Mouse (Mus musculus) heart, embryonic 13.5 days (tissue): ENCODE results near the gene Tsc22d1. TPM values are rescaled to one million over a fixed set of nuclear protein-coding genes. Genes with fewer than 3 reads are reported as not detected.
A peak's percentile ranks its signal among the peaks of the same experiment; 100 is the strongest.

Experiments used
- ATAC-seq: fragments of 200-750 bp; cut with Nextera tagmentation; 2 replicates; pipeline ENCODE4 v1.8.0; 2017; ENCODE audit warnings: moderate TSS enrichment; ENCODE audit not compliant: insufficient number of reproducible peaks, low FRiP score, low TSS enrichment; ENCODE audit errors: extremely low read depth
- H3K27ac ChIP-seq: fragments of 300-500 bp; sonication (generic); replicated peaks from 2 replicates; pipeline ENCODE4 v1.5.1; 2015; ENCODE audit warnings: moderate library complexity, mild to moderate bottlenecking, inconsistent platforms
- H3K27me3 ChIP-seq: fragments of 300-500 bp; sonication (generic); replicated peaks from 2 replicates; pipeline ENCODE4 v1.6.1; 2015; ENCODE audit warnings: mild to moderate bottlenecking, inconsistent platforms
- H3K36me3 ChIP-seq: fragments of 300-500 bp; sonication (generic); 2 replicates; pipeline ENCODE4 v1.6.1; 2015; ENCODE audit warnings: mild to moderate bottlenecking, inconsistent platforms
- H3K4me1 ChIP-seq: fragments of 300-500 bp; sonication (generic); 2 replicates; pipeline ENCODE4 v1.6.1; 2015; ENCODE audit warnings: inconsistent platforms
- H3K4me2 ChIP-seq: fragments of 300-500 bp; sonication (generic); 2 replicates; pipeline ENCODE4 v1.6.1; 2015; ENCODE audit warnings: inconsistent platforms, mild to moderate bottlenecking, moderate library complexity
- H3K4me3 ChIP-seq: fragments of 300-500 bp; sonication (generic); 2 replicates; pipeline ENCODE4 v1.5.1; 2015; ENCODE audit warnings: moderate library complexity, mild to moderate bottlenecking, inconsistent platforms
- H3K9ac ChIP-seq: fragments of 300-500 bp; sonication (generic); 2 replicates; pipeline ENCODE4 v1.6.1; 2015; ENCODE audit warnings: inconsistent platforms, mild to moderate bottlenecking, moderate library complexity
- H3K9me3 ChIP-seq: fragments of 300-500 bp; sonication (generic); 2 replicates; pipeline ENCODE4 v1.6.1; 2016; ENCODE audit warnings: inconsistent platforms
- WGBS: fragments of 180-500 bp; shearing (Covaris S2); methylation state at CpG from one replicate; pipeline ENCODE4 v1.1.7; 2015; ENCODE audit warnings: mixed read lengths; 5-methylcytosine and 5-hydroxymethylcytosine counted together
- polyA plus RNA-seq: library from polyadenylated mRNA; unstranded; fragments of >200 nt; fragmentation: Nextera tagmentation; extraction: Ambion mirVana; gene quantifications from 2 replicates; pipeline ENCODE4 v1.2.1, GENCODE M21; 2015

The Tsc22d1 gene
- polyA plus RNA-seq, 1 experiment from 2014 or later: 332 TPM

DNA sequence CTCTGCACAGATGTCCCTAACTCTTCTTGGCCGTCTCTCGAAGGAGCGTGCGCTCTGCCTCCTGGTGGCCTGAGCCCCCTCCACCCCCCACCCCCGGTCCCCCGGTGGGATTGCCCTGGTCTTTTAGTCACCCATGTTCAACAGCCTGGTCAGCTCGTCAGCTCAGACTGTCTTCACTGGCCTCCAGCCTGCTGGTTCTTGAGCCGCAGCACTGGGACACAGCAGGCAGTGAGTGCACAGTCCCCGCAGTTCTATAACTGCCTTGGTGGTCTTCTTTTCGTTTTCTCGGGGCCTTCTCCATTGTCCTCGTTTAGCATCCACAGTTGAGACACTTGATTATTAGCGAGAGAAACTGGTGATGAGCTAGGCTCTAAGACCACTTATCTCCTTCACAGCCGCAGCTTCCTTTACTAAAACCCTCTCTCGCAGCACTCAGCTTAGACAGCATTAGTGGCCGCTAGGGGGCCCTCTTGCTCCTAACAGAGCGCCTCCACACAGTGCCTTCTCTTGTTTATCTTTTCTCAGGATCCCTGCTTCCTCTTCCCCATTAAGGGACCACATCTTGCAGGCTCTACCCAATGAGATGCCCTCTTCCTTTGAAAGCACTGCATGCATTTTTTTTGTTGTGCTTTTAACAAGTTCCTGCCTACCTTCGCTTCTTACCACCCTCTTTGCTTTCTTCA is 52.0 kb downstream of the Tsc22d1 start:
- 27% methylated on average over 18 of the region's 18 CpGs for WGBS
- peak; percentile 42; the same call in 1 of the 2 replicates for ATAC-seq
- peak overlapping the region; percentile 42 for H3K4me2 ChIP-seq
- no peaks in the 10 kb centered on the region for H3K9me3 ChIP-seq
- peak overlapping the region; percentile 67 for H3K9ac ChIP-seq
- no peaks in the 10 kb centered on the region for H3K27me3 ChIP-seq
- H3K4me1 ChIP-seq: peaks cover 50% of the 10 kb centered on the region
- no peaks in the 10 kb centered on the region for H3K36me3 ChIP-seq
- H3K27ac ChIP-seq: no peak overlapping the region
- H3K4me3 ChIP-seq: peak overlapping the region; percentile 8; the same call in 1 of the 2 replicates

DNA sequence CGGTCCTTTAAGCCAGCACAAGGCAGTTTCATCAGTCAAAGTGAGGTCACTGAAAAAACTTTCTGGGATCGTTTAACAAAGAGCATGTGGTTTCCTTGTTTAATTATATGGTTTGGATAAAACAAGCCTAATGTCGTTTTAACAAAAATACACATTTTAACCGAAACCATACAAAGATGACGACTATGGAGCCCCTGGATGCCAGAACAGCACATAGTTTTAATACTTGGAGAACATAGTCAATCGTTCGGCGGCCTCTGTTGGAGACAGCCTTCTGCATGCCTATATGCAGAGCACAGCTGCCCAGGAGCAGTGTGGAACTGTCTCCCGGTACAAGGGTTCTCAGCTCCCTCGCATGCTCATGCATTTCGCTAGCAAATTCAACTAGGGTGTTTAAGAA is 53.2 kb downstream of the Tsc22d1 start:
- ATAC-seq: no peak
- no peaks in the 10 kb centered on the region for H3K36me3 ChIP-seq
- H3K27me3 ChIP-seq: no peaks in the 10 kb centered on the region
- WGBS: 81% methylated on average over 11 of the region's 11 CpGs
- no peaks in the 10 kb centered on the region for H3K9me3 ChIP-seq
- H3K27ac ChIP-seq: no peak overlapping the region
- H3K9ac ChIP-seq: no peak overlapping the region
- no peak overlapping the region for H3K4me3 ChIP-seq
- no peak overlapping the region for H3K4me2 ChIP-seq
- H3K4me1 ChIP-seq: peaks cover 59% of the 10 kb centered on the region

DNA sequence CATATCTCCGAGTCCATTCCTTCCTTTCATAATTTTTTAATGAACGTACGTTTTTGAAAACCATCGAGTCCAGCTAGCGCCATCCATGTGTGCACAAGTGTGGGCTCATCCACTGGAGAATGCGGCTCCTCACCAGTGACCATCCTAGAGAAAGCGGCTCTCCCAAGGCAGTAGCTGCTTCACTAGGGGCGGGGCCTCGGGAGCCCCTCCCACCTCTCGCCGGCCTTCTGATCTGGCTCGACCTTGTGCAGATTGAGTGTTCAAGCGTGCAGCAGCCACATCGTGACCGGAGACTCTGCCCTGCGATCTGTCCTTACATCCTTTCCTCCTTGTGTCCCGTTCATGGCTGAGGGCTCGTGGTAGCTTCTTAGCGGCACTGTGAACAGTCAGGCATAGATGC is 56.5 kb downstream of the Tsc22d1 start:
- Histone ChIP-seq H3K27ac (no peak overlapping the region), H3K4me1 (peaks cover 36% of the 10 kb centered on the region), H3K4me2 (peak overlapping the region; percentile 53), H3K9me3 (no peaks in the 10 kb centered on the region), H3K9ac (peak overlapping the region; percentile 44; the same call in 1 of the 2 replicates), H3K36me3 (no peaks in the 10 kb centered on the region), H3K4me3 (no peak overlapping the region), H3K27me3 (no peaks in the 10 kb centered on the region)
- 64% methylated on average over 19 of the region's 19 CpGs for WGBS
- ATAC-seq: no peak

DNA sequence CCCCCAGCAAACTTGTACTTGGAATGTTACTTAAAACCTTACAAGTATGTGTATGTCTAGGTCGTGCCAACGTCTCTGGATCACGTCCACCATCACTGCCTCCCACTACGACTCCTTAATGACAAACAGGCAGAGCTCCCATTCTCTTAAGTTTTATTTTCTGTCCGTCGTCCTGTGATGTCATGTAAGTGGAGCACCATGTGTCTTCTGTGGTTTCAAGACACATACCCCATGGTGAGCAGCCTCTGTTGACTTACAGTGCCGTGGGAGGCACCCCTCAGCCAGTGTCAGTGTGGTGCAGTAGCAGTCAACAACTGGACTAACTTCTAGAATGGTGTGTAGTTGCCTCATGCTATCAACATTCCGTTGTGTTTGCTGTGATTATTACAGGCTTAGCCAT is 57.7 kb downstream of the Tsc22d1 start:
- Histone ChIP-seq H3K9me3 (no peaks in the 10 kb centered on the region), H3K4me1 (peaks cover 38% of the 10 kb centered on the region), H3K9ac (no peak overlapping the region), H3K27ac (no peak overlapping the region), H3K27me3 (no peaks in the 10 kb centered on the region), H3K36me3 (no peaks in the 10 kb centered on the region), H3K4me2 (no peak overlapping the region), H3K4me3 (no peak overlapping the region)
- 55% methylated on average over 8 of the region's 8 CpGs for WGBS
- no peak for ATAC-seq

DNA sequence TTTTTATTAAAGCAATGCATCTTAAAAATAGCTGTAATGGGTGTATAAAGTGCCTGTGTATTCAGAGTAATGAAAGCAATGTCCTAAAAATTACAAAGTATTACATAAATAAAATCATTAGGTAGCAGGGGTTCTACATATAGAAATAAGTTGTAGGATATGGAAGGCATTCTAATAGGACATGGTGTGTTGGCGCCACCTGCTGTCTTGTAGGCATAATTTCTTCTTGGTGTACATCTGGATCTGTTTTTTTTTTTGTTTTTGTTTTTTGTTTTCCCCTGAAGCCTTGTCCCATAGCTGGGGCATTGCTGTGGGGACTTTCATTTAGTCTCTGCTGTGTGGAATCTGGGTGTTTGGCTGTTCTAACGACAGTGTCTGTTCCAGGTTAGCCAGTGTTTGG is 58.6 kb downstream of the Tsc22d1 start:
- ATAC-seq: no peak
- WGBS: 10% methylated on average over 2 of the region's 2 CpGs

DNA sequence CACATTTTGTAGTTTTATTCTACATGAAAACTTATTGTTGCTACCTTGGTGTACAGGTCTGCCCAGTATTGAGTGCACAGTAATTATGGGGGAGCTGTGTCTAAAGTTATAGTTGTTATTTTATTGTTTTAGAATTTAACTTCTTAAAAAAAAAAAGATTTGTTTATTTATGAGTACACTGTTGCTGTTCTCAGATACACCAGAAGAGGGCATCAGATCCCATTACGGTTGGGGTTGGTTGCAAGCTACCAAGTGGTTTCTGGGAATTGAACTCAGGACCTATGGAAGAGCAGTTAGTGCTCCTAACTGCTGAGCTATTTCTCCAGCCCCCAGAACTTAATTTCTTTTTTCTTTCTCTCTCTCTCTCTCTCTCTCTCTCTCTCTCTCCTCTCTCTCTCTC is 59.4 kb downstream of the Tsc22d1 start:
- Histone ChIP-seq H3K4me1 (peaks cover 43% of the 10 kb centered on the region), H3K4me3 (no peak overlapping the region), H3K4me2 (no peak overlapping the region), H3K9ac (no peak overlapping the region), H3K36me3 (no peaks in the 10 kb centered on the region), H3K27ac (no peak overlapping the region), H3K27me3 (no peaks in the 10 kb centered on the region), H3K9me3 (no peaks in the 10 kb centered on the region)
- WGBS: 59% methylated on average over 1 of the region's 1 CpGs
- ATAC-seq: no peak

More for the DNA sequence above, 58.6 kb downstream of the Tsc22d1 start:
- no peaks in the 10 kb centered on the region for H3K27me3 ChIP-seq
- H3K4me3 ChIP-seq: no peak overlapping the region
- H3K4me2 ChIP-seq: no peak overlapping the region
- H3K27ac ChIP-seq: no peak overlapping the region
- no peaks in the 10 kb centered on the region for H3K9me3 ChIP-seq
- H3K4me1 ChIP-seq: peaks cover 39% of the 10 kb centered on the region
- H3K36me3 ChIP-seq: no peaks in the 10 kb centered on the region
- no peak overlapping the region for H3K9ac ChIP-seq

DNA sequence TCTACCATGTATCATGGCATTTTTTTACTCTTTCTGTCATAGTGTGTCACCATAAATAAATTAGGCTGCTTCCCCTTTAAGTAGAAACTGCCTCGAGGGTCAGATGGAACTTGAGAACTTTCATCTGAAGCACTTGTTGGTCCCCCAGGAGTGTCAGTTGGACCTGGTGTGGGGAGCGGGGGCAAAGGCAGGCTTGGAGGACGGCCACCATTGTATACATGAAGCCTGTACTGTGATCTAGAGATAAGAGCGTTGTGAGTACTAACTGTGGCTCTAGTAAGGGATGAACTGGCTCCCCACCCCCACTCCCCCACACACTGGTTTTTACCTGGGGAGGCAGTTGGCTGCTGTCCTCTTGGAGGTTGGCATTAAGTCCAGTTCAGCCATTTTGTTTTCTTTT is 62.0 kb downstream of the Tsc22d1 start:
- no peak overlapping the region for H3K4me3 ChIP-seq

DNA sequence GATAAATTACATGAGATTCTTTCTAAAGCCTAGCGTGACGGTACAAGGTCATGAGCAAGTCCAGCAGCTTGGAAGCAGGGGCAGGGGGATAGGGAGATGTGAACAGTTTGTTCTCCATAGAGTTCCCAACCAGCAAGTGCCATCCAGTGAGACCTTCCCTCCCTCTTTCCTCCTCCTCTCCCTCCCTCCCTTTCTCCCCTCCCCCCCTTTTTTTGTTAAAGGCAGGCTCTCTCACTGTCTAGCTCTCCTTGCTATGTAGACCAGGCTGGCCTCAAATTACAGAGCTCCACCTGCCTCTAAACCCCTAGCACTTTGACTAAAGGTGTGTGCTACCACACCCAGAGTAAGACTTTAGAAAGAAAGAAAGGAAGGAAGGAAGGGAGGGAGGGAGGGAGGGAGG is 63.3 kb downstream of the Tsc22d1 start:
- Histone ChIP-seq H3K36me3 (no peaks in the 10 kb centered on the region), H3K9me3 (no peaks in the 10 kb centered on the region), H3K27me3 (no peaks in the 10 kb centered on the region), H3K27ac (no peak overlapping the region), H3K9ac (no peak overlapping the region), H3K4me1 (peaks cover 32% of the 10 kb centered on the region), H3K4me3 (no peak overlapping the region), H3K4me2 (no peak overlapping the region)
- whole genome bisulfite sequencing: 76% methylated on average over 2 of the region's 2 CpGs
- ATAC-seq: no peak

More for the DNA sequence above, 62.0 kb downstream of the Tsc22d1 start:
- H3K9me3 ChIP-seq: no peaks in the 10 kb centered on the region
- WGBS: 37% methylated on average over 4 of the region's 4 CpGs
- H3K4me1 ChIP-seq: peaks cover 39% of the 10 kb centered on the region
- no peak overlapping the region; the same call in 1 of the 2 replicates for H3K27ac ChIP-seq
- no peaks in the 10 kb centered on the region for H3K27me3 ChIP-seq
- H3K4me2 ChIP-seq: no peak overlapping the region
- no peak for ATAC-seq
- no peaks in the 10 kb centered on the region for H3K36me3 ChIP-seq
- no peak overlapping the region for H3K9ac ChIP-seq

DNA sequence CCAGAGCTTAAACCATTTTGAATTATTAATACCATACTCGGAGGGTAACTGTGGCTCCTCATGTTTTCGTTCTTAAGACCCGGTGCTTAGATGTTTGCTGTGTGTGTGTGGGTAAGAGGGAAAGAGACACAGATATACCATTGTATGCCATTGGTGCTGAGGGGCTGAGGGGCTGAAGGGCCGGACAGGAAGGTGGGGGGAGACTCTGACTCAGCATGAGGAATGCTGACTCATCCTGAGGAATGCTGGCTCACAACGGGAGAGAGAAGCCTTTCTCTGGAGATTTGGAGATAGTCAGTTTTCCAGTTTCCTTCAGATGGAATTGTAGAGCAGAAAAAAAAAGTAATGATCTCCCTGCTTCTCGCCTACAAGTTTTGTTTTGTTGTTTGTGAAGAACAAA is 63.9 kb downstream of the Tsc22d1 start:
- WGBS: 40% methylated on average over 6 of the region's 6 CpGs
- Histone ChIP-seq H3K4me2 (peak overlapping the region; percentile 38), H3K9ac (no peak overlapping the region), H3K4me3 (no peak overlapping the region), H3K9me3 (no peaks in the 10 kb centered on the region), H3K36me3 (no peaks in the 10 kb centered on the region), H3K27me3 (no peaks in the 10 kb centered on the region), H3K27ac (no peak overlapping the region; the same call in 1 of the 2 replicates), H3K4me1 (peaks cover 32% of the 10 kb centered on the region)
- ATAC-seq: no peak

DNA sequence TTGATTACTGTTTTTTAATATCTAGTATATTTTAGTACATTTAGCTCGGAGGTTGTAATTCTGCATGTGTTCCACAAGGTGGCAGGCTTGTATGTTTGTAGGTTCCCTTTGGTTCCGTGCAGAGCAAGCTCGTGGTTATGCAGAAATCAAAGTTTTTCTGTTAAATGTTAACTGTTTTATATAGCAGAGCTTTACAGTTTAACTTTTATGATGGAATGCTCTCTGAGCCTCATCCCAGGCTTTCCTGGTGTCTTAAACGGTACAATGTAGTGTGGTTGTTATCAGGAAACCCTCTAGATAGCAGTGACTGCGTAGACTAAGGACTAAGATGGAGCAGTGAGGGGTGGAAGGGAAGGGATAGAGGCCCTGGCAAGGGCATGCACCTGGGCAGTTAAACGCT is 65.1 kb downstream of the Tsc22d1 start:
- H3K4me3 ChIP-seq: peak overlapping the region; percentile 23; the same call in 1 of the 2 replicates
- 16% methylated on average over 6 of the region's 6 CpGs for WGBS
- no peaks in the 10 kb centered on the region for H3K36me3 ChIP-seq
- no peak for ATAC-seq
- peaks cover 32% of the 10 kb centered on the region for H3K4me1 ChIP-seq
- no peaks in the 10 kb centered on the region for H3K9me3 ChIP-seq
- no peaks in the 10 kb centered on the region for H3K27me3 ChIP-seq
- H3K4me2 ChIP-seq: peak overlapping the region; percentile 61
- H3K9ac ChIP-seq: peak overlapping the region; percentile 58; the same call in 1 of the 2 replicates
- no peak overlapping the region for H3K27ac ChIP-seq

DNA sequence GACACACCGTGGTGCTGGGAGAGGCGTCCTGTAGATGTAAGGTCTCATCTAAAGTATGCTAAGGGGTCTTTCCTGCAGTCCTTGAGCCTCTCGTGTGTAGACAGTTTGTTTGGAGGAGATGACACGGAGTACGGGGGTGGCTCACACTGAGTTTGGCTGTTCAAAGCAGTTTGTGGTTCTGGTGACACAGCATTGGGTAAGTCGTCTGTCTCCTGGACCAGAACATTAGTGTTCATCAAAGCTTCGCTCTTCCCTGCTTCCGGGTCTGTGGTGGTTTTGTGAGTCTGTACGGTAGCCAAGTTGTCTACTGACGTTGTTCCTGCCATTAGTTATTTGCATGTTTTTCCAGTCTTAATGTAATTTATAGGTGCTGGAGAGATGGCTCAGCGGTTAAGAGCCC is 65.7 kb downstream of the Tsc22d1 start:
- ATAC-seq: no peak
- no peaks in the 10 kb centered on the region for H3K9me3 ChIP-seq
- H3K4me2 ChIP-seq: no peak overlapping the region
- H3K9ac ChIP-seq: no peak overlapping the region
- no peak overlapping the region for H3K4me3 ChIP-seq
- no peaks in the 10 kb centered on the region for H3K36me3 ChIP-seq
- no peak overlapping the region for H3K27ac ChIP-seq
- WGBS: 82% methylated on average over 11 of the region's 11 CpGs
- H3K27me3 ChIP-seq: no peaks in the 10 kb centered on the region
- H3K4me1 ChIP-seq: peaks cover 32% of the 10 kb centered on the region

DNA sequence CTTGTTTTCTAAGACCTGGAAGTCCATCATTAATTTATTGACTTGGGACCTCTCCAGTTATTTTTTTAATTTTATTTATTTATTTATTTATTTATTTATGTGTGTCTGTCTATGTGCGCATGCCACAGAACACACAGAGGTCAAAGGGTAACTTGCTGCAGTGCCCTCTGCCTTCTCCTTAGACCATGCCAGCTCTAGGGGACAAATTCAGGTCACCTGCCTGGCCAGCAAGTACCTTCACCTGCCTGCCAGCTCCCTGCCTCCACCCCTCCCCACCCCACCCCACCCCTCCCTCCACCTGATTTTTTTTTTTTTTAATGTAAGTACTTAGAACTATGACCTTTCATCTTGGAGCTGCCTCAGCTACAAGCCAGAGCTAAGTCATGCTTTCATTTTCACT is 68.9 kb downstream of the Tsc22d1 start:
- H3K9me3 ChIP-seq: no peaks in the 10 kb centered on the region
- peaks cover 24% of the 10 kb centered on the region for H3K4me1 ChIP-seq
- no peak overlapping the region for H3K4me3 ChIP-seq
- H3K4me2 ChIP-seq: no peak overlapping the region
- WGBS: 94% methylated on average over 1 of the region's 1 CpGs
- no peaks in the 10 kb centered on the region for H3K36me3 ChIP-seq
- no peaks in the 10 kb centered on the region for H3K27me3 ChIP-seq
- H3K27ac ChIP-seq: no peak overlapping the region
- no peak overlapping the region for H3K9ac ChIP-seq
- ATAC-seq: no peak
